Mouse (Mus musculus): ENCODE data around the gene Gm4131.

GRCm38 (mm10) chr14:62416007-62416741 is 150.5 kb downstream of the Gm4131 start:
- TF ChIP-seq EP300 (IDR thresholded peaks at IDR 0.05; ENCODE audit: low read depth) (no peak), CTCF (IDR thresholded peaks at IDR 0.05; ENCODE audit: low read depth) (no peak)

Measured in liver, postnatal 0 days (tissue).